Mouse (Mus musculus): ENCODE measurements around the gene Gbp9.

GRCm38 (mm10) chr5:105055279-105055678 is 84.1 kb downstream of the Gbp9 start:
- TF ChIP-seq CTCF (IDR thresholded peaks at IDR 0.05; ENCODE audit: low read depth) (no peak), EP300 (optimal IDR thresholded peaks at IDR 0.05) (no peak)
